Mouse (Mus musculus) layer of hippocampus, adult 8-10 months (tissue): ENCODE measurements around the gene Bmpr1a. TPM values are rescaled to one million over a fixed set of nuclear protein-coding genes. Genes with fewer than 3 reads are reported as not detected.
A peak's percentile ranks its signal among the peaks of the same experiment; 100 is the strongest.

ENCODE experiments used
- DNase-seq, 2 experiments: peaks; one replicate each; pipeline ENCODE4 v3.0.0; 2022; ENCODE audit warnings: low spot score in 2 of 2
- total RNA-seq, 4 experiments: library from RNA; stranded (reverse); gene quantifications; 2 replicates each; pipeline ENCODE4 v1.2.4; 2022

Gene Bmpr1a
- total RNA-seq, 4 experiments from 2014 or later = 35.9 to 42.7 (median 37.0) TPM

DNA sequence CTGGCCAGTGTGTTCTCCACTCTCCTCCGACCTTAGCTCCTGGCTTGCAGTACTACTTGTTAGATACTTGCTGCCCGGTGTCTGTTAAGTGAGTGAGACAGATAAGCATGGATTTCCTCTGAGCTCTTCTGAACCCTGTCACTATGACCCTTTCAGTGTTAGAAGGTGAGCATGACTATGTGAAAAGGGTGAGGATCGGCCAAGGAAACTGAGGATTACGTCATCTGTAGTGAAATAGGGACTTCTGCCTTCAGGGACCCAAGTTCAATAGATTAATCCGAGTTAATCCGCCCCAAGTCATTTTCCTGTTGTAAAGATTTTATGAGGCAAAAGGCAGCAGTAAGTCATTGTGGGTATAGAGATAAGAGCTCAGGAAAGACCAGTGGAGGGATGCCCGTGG, 2.2 kb upstream of the Bmpr1a start:
- DNase-seq = no peak

DNA sequence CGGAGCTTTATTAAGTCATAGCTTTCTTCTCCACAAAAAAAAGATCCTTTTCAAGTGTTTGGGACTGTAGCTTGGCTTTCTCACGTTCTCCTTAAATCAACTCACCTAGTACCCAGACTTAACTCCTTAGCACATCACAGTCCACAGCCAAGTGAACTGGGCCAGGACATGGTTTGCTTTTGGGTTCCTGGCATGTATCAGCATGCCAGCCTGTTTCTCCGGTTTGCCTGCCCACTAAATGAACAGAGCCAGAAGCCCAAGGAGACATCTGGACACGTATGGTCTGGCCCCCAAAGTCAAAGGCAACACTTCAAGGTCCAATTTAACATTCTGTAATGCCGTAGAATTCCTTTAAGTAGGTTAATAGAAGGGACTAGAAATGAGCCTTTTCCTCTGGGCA, 1.2 kb upstream of the Bmpr1a start:
- DNase-seq = no peak

DNA sequence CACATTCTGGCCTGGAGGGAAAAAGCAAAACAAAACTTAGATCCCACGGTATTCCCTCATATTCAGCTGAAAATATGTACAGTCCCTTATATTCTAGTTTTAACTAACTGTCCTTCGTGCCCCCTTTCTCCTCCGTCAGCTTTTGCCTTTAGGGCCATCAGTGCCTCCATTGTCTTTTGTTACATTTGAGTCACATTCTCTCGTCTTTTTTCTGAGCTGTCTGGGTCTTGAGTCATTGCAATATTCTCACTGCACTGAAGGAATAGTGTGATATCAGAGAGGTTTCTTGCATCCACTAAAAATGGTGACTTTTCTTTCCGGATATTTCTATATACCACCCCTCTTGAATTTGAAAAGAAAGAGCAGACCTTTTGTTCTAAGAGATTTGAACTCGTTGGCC, 618 bp upstream of the Bmpr1a start:
- no peak for DNase-seq

DNA sequence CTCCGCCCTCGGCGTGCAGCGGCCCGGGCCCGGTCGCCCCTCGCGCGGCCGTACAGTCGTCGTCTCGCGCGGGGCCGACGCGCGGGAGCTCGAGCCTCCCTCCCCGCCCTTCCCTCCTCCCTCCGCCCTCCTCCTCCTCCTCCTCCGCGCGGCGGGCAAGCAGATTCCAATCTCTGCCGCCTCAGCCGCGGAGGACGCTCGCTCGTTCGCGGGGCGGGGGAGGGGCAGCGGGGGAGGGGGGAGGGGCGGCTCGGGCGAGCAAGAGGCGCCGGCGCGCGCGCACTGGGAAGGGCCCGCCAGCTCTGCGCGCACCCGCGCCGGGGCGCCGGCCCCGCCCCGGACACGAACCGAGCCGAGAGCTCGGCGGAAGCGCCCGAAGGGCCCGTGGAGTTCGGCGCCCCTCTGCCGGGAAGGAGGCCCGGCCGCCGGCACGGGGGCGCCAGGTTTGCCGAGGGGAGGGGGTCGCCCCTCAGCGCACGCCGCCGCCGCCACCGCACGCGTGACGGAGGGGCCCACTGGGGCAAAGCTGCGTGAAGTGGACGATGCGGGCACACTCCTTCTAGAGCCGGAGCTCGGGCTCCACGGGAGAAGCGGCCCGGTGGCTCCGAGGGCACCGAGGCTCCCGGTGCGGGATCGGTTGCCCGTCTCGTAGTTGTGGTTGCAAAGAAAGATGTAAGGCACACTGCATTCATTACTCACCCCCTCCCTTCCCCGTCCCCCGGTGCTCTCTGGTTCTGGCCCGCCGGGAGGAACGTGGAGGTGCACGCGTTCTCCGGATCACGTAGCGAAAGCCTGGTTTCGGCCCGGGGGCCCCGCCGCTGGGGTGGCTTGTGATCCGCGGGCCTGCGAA, 441 bp downstream of the Bmpr1a start:
- peak; percentile 67 to 84 for DNase-seq

DNA sequence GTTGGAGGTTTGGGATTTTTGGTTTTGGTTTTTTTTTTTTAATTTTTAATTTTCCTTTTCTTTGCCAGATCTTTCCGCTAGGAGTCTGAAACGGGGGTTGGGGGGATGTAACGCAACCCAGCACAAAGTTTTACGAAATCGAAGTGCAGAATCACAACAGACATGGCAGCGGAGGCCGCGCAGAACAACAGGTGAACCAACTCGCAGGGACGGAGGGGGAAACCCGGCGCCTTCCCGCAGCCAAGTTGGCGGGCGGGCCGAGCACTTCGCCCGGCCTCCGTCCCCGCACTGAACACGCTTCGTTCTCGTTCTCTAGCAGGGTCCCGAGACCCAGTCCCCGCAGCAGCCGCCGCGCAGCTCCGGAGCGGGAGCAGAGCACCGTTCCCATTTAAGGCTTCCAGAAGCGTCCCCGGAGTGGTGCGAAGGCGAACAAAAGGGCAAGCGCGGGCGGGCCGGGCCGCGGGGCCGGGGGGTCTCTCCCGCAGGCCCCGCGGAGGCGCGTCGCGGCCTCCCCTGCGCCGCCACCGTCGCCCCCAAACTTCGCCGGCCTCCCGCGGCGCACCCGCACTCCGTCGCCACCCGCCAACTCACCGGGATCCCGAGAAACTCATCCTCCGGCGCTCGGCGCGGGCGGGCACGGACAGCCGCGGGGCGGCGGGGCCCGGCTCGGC, 1.2 kb downstream of the Bmpr1a start:
- DNase-seq = peak in 1 of 2 experiments; percentile 35

DNA sequence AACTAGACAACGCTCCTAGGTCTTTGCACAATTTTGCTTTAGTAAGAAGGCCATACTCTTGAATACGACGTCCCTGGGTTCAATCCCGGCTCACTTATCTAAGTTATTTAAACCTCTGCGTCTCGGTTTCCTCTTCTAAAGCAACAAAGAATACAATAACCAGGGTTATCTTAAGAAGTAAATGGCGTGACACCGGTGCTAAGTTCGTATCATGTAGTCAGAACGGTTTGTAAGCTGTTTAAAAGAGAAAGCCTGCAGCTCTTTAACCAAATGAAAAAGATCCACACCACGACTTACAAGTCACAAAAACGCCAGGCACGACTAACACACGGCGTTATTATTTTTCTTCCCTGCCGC, 1.7 kb downstream of the Bmpr1a start:
- DNase-seq = no peak

DNA sequence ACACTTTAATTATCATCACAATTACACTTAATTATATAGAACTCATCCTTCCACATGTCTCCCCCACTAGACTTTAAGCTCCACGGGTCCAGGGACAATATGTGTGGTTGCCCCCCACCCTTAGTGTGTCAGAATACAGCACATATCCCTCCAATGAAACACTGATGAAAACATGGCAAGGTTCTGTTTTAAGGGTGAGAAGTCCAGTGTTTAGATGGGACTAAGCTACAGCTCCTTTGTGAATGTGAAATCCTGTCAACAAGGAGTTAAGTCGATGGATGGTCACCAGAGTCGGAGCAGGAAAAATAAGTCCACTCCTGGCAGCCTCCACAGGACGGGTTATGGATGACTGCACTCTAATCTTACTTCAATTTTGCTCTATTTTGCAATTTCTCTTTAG, 2.8 kb downstream of the Bmpr1a start:
- no peak for DNase-seq

DNA sequence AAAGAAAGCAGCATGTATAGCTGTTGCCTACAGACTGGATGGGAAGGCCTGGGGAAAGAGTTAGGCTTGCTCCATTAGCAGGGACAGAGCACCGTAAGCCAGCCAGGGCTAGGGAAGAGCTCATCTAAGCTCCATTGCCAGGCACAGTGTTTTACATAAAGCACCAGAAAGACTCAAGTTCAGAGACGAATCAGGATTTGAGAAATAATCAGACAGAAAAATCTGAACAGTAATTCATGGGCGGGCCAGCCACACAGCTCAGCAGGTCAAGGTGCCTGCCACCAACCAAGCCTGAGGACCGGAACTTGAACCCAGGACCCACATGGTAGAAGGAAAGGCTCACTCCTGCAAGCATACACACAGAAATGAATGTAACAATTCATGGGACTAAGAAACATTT, 3.5 kb downstream of the Bmpr1a start:
- no peak for DNase-seq

DNA sequence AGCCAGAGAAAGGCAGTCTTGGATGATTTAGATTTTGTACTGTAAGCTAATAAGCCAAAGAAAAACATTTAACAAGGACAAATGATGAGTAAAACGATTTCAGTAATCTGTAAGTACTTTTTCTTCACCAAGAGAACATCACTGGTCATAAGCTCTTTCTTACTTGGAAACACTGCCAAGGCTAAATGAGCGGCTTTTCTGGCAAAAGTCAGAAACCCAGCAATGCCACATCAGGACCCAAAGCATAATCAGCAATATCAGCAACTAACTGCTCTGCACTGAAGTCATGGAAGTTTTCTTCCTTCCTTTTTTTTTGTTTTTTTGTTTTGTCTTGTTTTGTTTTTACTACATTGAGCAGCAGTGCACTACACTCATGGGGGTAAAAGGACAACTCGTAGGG, 5.8 kb downstream of the Bmpr1a start:
- DNase-seq = no peak

DNA sequence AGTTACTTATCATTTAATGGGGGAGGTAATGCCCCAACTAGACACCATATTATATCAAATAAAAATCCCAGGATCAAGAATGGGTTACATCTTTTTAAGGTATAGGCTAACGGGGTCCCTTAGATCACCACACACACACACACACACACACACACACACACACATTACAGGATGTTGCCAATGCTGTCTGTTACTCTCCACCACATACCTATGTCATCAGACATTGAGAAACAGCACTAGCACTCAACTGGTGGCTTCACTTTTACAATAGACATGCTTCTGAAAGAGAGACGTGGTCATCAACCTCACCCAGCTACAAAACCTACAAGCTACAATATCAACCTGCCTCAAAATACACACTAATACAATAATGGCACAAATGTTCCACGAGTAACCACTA, 9.5 kb downstream of the Bmpr1a start:
- no peak for DNase-seq

DNA sequence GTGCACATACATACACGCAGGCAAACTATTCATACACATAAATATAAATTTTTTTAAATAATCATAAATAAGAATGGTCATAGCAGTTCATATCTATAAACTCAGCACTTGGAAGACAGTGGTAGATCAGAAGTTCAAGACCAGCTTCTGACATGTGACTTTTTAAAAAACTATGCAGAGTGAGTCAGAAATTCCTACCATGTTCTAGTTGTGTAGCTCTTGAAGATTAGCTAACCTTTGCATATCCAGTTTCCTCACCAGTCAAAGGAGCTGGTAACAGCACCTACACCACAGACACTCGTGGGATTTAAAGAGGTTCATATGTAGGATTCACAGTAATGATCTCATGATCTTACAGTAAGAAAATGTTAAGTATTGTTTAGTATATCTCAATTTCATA, 10.5 kb downstream of the Bmpr1a start:
- DNase-seq = no peak

DNA sequence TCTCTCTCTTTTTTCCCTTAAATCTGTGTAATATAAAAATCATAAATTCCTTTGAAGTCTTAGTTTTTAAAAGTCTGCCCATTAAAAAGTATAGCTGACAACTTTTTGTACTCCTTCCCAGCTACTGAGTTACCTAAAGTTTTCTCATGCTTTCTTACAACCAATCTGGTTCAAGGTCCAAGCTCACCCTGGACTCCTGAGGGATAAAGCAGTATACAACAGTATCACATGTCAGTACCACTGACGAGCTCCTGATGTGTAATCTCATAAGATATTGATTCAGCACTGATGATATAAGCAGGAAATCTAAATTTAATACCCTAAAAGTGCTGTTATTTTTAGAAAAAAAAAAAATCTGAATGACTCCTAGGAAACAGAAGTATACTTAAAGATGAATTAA, 12.2 kb downstream of the Bmpr1a start:
- no peak for DNase-seq

DNA sequence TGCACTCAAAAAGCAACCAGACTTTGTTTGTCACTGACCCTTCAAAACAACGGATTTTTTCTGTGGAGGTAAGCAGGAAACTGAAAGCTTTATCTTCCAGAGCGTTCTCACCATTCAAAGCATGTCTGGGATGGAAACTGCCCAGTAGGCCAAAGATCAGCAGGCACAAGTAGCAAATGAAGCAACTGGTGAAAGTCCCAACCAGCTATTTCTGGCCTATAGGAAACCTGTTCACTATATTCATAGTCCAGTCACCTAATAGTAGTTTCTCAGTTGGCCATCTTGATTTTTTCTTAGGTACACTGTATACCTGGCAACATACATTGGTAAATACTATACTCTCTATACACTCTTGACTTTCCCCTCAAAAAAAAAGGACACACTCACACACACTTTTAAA, 13.2 kb downstream of the Bmpr1a start:
- DNase-seq = no peak

DNA sequence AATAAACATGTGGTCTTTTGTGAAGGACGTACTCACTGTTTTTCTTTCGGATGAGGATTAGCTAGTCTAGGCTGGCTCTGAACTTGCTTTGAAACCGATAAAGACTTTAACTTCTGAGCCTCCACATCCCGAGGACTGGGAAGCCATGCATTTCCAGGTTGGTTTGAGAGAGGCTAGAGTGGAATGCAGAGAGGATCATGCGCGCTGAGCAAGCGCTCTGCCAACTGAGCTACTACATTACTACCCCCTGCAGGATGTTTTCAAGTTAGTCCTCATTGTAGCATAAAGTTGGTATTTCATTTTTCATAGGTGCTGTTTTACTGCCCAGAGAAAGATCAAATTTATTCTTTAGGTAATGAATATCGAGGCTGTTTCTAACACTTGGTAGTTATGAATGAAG, 17.0 kb downstream of the Bmpr1a start:
- no peak for DNase-seq

DNA sequence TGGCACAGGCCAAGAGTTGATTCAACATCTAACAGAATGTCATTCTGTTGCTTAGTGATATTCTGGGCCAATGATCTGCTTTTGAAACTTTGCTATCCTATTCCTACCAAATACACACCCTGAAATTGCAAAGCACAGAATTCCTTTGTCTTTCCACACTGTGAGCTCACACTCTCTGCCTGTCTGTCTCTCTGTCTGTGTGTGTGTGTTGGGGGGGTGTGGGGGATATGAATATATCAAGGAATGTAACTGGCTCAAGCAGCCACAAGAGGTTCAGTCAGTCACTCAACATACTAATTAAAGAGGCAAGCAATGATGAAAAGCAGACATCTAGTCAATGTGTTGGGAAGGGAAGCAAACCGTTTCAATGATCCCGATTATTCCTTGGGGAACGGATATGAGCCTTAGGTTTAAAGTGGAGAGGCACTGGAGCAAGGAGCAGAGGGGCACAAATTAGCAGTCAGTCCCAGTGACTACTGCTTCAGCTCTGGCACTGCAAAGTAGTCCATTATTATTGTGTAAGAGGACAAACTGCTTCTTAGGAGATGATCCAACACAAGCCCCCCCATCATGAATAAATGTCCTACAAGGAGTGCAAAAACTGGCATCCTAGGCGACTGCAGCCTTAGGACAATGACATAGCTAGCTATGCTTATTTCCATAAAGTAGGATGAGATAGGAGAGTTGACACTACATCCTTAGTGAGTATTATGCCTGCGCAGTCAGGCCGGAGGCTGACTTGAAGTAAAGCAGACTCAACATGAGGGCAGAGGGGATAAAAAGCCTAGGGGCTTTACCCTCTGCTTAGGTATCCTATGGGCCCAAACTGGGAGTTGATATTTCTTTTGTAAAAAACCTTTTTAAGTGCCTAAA, 19.4 kb downstream of the Bmpr1a start:
- no peak for DNase-seq

DNA sequence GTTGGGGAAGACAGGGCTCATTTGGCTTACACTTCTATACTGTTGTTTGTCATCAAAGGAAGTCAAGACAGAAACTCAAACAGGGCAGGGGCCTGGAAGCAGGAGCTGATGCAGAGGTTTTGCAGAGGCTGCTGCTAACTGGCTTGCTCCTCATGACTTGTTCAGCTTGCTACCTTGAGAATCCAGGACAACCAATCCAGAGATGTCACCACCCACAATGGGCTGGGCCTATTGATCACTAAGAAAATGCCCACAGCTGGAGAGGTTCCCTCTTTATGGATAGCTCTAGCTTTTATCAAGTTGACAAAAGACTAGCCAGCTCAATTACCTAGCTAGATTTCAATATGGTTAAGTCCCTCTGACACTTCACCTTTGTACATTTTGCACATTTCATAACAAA, 31.6 kb downstream of the Bmpr1a start:
- DNase-seq = no peak

DNA sequence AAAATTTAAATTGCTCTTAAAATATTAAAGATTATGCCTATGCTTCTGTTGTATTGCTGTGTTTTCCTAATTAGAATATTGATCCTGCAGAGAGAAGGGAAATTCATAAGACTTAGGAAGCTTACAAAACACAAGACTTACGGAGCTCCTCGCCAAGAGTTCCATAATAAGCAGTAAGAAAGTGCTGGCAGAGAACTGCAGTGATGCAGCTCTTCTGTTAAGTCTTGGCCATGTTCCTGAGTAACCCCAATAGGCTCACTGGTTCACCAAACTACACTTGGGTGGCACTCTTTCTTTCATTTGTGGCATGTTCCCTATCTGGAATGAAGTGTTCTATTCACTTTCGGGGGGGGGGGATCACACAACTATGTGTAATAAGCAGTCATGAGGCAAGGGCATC, 36.9 kb downstream of the Bmpr1a start:
- DNase-seq = no peak

DNA sequence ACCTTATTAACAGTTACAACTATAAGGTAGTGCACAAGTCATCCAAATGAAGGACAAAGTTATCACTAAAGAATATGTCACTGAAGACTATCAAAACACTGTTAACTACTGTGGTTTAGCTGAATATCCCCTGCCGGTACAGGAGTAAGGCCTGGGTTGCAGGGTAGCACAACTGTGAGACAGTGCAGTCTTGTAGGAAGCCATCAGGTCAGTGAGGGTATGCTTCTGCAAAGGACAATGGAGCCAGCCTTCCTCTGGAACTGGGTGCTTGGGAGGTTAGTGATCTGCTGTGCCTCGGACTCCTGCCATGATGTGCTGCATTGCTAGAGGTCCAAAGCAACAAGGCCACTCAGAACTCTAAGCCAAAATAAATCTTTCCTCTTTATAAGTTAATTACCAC, 43.8 kb downstream of the Bmpr1a start:
- DNase-seq = no peak

DNA sequence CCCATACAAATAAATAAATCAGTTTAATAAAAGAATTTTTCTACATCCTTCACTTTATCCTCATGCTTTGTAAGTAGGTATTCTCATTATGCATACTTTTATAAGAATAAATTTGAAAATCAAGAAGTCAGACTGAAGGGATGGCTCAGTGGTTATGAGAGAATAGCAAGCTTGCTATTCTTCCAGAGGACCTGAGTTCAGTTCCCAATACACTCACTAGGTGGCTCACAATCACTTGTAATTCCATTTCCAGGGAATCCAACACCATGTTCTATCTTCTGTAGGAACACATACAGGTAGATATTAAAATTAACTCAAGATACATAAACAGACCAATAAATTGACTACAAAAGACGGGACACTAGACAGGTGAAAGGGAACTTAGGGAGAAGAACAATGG, 44.3 kb downstream of the Bmpr1a start:
- peak in 1 of 2 experiments; percentile 33 for DNase-seq

DNA sequence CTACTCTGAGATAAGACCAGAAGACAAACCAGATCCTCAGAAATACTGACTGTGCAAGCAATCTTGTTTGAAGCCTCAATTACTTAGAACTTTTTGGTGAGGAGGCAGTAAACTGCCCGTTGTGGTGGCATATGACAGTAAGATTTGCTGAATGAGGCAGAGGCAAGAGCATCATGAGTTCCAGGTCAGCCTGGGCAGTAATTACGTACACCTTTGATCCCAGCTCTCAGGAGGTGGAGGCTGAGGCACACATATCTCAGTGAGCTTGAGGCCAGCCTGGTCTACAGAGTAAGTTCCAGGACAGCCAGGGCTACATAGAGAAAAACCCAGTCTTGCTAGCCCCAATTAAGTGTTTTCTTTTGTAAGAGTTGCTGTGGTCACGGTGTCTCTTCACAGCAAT, 48.9 kb downstream of the Bmpr1a start:
- DNase-seq = no peak

DNA sequence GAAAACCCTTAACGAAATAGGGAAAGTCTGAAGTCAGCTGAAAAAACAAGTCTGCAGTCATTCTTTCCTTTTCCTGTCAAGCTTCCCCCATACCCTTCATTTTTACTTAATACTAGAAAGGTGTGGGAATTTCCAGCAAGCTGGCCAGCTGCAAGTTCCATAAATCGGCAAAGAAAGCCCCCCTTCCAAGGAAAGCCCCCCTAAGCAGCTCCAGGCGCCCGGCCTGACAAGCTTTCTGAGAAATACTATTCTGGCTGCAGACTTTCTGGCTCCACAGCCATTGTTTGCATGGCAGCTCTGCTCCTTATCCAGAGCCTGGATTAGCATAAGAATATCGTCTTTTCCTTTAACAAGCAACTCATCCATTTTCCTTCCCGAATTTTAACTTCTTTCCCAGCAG, 49.5 kb downstream of the Bmpr1a start:
- no peak for DNase-seq

DNA sequence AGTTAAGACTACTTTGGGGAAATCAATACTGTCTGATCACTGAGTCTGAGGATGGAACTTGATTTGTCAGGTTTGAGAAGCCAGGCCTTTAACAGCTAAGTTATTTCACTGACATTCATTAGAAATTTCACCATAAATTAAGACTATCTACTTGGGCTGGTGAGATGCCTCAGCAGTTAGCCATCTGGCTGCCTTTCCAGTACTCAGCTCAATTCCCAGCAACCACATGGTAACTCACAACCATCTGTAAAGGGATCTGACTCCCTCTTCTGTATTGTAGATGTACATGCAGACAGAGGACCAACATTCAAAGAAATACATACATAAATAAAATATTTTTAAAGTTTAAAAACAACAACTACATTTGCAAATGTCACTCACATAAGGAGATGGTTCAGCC, 51.3 kb downstream of the Bmpr1a start:
- no peak for DNase-seq
